Mouse (Mus musculus): ENCODE results near the gene Aqp11.
A peak's percentile ranks its signal among the peaks of the same experiment; 100 is the strongest.

Gene Aqp11

DNA sequence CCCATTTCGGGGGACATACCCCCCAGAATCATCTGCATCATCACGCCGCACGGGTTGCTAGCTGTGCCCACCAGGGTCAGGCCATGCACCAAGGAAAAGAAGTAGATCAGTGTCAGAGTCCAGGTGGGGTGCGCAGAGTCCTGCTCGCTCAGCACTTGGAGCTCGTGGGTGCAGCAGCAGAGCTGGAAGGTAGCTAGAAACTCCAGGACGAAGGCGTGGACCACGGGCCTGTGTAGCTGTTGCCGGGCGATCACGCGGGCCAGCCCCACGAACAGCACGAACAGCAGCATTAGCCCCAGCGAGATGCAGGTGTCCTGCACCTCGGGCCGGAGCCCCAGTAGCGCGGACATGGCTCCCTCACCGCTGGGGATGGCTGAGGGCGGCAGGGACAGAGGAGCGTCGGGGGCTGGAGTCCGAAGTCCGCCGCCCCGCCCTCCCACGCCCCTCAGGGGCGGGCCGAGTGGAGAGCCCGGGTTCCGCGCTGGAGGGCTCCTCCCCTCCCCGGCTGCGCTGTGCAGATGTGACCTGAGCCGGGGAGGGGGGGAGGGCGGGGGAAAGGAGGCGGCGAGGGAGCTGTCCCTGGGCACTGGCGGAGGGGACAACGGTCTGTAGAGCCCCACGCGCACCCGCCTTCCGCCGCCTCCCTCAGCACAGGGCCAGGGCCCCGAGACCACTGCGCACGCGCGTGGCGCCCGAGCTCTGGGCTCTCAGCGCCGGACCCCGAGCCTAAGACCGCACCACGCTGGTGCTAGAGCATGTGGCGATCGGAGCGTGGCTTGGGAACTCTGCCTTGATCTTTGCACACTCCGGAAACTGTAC, at the start of gene Aqp11:
TSS of gene Aqp11 (minus strand) at position 652 of the 819 bp plus-strand sequence.
- peak; percentile 43 for DNase-seq (ENCODE audit: low read depth, low spot score)

DNA sequence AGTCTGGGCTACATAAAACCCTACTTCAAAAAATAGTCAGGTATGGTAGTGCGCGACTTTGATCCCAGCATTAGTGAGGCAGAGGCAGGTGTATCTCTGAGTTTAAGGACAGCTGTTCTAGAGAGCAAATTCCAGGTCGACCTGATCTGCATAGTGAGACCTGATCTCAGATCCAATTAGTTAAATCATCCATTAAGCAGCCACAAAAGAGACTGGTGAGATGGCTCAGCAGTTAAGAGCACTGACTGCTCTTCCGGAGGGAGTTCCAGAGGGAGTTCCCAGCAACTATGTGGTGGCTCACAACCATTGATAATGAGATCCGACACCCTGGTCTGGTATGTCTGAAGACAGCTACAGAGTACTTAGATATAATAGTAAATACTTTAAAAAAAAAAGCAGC, 45.4 kb upstream of the Aqp11 start:
- no peak for DNase-seq (ENCODE audit: low read depth, low spot score)

DNA sequence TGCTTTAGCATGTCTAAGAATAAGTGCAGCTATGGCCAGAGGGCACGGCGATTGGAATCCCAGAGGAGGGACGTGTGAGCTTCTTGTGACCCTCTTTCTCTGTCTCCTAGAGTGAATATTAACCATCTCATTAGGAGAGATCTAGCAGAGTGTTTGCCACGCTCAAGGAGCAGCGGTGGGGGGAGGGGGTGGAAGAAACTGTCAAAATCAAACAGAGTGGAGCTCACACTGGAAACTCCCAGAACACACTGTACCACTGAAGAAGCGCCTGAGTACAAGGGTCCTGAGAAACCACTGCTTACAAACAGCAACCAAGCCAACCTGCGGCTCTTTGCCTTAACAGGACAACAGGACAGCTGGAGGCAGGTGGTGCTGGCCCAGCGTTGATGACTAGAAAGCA, 43.4 kb upstream of the Aqp11 start:
- DNase-seq (ENCODE audit: low read depth, low spot score): no peak

DNA sequence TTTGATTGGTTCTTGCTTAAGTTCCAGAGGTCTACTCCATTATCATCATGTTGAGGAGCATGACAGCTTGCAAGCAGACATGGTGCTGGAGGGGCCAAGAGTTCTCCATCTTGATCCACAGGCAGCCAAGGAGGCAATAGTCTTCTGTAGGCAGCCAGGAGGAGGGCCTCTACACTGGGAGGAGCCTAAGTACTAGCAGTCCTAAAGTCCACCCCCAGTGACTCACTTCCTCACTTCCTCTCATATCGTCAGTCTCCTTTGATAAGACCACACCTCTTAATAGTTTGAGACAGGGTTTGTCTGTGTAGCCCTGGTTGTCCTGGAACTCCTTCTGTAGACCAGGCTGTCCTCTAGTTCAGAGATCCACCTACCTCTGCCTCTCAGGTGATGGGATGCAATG, 42.7 kb upstream of the Aqp11 start:
- DNase-seq (ENCODE audit: low read depth, low spot score): no peak

DNA sequence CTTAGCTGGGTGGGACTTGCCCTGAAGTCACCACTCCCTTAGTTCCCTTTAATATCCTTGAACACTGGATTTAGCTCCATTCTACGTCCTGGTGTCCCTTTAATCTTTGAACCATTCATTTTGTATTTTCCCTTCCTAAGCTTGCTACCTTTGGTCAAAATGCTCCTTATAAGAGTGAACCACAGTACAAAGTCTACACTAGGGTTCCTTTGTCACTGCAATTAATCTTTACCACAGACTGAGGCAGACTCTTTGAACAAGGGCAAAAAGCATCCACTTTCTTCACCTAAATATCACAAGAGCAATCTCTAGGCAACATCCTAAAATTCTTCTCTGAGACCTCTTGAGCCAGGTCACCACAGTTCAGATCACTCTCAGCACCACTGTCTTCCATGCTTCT, 42.1 kb upstream of the Aqp11 start:
- DNase-seq (ENCODE audit: low read depth, low spot score): no peak

DNA sequence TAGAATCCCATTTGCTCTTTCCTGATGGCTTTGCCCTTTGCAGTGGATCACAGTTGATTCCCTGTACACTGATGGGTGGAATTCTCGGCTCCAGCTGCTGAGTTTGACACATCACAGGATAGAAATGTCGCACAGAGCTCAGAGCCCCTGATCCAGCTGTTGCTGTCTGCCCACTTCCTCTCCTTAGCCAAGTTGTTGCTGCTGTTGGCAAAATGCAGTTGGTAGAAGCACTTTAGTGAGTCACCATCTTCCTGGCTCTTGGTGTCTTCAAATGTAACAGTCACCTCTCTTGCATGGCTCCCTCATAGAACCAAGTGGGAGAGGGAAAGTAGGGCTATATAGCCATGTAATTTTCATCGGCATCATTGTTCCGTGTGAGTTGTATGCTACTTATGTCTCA, 39.1 kb upstream of the Aqp11 start:
- DNase-seq (ENCODE audit: low read depth, low spot score): no peak

DNA sequence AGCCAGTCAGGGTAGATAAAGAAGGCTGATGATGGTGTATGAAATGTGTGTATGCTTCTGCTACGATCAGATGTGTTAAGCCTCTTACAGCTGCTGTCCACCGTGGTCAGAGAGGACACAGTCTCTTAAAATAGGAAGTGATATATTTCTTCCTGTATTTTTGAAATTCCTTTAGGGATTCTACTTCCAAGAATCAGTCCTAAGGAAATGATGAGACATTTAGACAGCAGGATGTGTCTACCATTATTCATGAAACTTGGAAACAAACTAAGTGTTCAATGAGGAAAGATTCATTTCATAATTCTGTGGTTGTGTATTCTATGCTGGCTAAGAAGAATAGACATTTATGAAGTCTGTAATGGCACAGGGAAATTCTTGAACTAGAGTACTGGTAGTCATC, 37.8 kb upstream of the Aqp11 start:
- DNase-seq (ENCODE audit: low read depth, low spot score): no peak

DNA sequence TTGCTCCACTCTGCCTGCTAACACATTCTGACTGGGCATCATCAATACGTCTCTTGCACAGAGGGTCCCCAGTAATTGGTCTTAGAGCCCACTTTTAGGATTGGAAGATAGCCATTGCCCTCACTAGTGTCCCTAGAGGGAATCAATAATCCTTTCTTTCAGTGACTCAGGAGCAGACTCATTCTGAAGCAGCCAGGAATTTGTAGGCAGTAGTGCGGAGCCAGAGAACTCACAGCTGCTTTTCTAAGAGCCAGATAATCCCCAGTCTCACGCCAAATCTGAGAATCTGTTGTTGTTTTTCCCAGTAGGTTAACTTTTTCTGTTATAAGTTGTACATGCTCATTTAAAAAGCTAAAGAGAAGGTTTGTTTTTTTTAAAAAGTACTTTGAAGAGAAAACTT, 37.3 kb upstream of the Aqp11 start:
- no peak for DNase-seq (ENCODE audit: low read depth, low spot score)

DNA sequence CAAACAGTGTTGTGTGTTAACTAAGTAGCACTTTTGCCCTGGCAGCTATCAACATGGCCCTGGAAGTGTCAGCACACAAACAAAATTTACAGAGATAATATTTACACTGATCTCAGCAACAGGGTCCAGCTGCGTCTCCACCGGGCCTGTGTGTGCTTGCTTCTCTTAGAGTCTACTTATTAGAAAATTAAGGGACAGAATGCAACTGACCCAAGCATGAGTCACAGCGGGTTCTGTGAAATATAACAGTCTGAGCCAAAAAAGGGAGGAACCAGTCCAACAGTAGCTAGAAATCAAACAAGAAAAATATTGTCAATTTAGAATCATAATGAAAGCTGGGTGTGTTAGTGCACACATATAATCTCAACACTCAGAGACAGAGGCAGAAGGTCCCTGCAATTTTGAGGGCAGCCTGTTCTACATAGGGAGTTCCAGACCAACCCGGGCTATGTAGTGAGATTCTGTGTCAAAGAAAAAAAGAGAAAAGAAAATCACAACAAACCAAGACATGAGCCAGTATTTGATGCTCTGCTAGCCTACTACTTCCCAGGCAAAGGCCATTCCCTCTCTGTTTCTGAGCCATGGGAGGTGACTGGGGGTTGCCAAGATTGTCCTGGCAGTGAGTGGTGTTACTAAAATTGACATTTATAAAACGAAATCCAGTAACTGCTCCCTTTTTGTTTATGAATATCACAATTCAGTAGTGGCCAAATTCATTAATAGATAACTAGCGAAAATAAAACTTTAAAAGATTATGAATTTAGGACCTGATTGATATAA, 32.9 kb upstream of the Aqp11 start:
- DNase-seq (ENCODE audit: low read depth, low spot score): no peak

DNA sequence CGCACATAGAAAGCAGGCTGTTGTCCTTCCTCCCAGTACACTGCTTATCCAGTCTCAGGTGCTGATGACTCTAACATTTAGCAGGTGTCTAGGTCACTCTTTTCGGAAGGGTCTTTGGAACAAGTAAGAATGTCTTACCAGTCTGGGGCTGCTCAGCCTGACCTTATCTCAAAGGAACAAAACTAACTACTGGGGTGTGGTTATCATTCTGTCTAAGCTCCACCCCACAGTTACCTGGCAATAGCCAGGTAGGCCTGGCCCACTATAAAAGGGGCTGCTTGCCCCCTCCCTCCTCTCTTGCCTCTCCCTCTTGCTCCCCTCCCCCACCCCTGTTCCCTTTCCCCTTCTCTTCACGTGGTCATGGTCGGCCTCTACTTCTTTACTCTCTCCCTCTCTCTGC, 30.9 kb upstream of the Aqp11 start:
- no peak for DNase-seq (ENCODE audit: low read depth, low spot score)

DNA sequence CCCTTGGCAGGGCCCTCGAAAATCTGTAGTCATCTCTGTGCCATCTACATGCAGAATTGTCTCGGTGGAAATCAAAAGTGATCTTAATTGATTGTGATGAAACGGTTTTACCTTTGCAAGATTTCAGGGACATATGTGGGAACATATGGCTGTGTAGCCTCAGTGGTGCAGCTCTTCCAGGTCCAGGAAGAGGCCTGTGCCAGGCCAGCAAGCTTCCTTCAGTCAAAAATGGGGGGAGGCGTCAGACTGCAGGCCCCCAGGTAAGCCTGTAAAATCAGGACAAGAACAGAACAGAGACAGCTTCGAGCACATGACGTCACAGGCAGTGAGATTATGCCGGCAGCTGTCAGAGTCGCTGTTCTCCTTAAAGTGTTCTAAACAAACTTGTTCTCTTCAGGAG, 29.8 kb upstream of the Aqp11 start:
- DNase-seq (ENCODE audit: low read depth, low spot score): no peak

DNA sequence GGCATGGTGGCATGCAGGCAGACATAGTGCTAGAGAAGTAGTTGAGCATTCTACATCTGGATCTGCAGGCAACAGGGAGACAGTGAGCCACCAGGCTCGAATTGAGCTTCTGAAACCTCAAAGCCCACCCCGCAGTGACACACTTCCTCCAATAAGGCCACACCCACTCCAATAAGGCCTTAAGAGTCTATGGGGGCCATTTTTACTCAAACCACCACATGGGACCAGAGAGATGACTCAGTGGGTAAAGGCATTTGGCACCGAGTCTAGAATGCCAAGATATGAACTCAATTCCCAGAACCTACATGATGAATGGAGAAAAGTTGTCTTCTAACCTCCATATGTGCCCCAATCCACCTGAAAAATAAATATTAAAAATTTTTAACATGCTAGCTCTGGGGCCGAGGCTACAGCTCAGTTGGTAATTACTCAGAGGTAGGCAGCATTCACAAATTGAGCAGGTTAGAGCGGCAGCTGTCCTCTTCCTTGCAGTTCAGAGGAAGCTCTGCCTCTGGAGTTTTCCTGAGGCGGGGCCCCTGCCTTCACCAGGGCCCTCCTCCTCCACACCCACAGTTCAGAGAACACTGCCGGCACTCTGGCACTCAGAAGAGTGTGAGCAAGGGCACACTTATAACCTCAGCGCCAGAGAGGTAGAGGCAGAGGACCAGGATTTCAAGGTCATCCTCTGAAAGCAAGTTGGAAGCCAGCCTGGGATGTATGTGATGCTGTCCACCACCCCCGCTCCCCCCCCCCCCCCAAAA, 28.5 kb upstream of the Aqp11 start:
- no peak for DNase-seq (ENCODE audit: low read depth, low spot score)

DNA sequence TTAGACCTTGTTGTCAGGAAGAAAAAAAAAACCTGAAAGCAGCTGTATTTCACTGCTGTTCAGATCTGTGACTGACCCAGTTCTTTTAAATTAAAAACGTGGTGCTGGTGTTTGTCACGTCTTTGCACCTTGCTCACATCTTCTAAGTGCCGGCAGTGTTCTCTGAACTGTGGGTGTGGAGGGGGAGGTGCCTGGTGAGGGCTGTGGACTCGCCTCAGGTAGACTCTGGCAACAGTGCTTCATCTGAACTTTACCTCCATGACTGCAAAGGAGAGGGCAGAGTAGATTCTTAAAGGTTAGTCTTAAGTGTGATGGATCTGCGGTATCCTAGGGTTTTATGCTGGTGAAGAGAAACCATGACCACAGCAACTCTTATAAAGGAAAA, 27.9 kb upstream of the Aqp11 start:
- DNase-seq (ENCODE audit: low read depth, low spot score): no peak

DNA sequence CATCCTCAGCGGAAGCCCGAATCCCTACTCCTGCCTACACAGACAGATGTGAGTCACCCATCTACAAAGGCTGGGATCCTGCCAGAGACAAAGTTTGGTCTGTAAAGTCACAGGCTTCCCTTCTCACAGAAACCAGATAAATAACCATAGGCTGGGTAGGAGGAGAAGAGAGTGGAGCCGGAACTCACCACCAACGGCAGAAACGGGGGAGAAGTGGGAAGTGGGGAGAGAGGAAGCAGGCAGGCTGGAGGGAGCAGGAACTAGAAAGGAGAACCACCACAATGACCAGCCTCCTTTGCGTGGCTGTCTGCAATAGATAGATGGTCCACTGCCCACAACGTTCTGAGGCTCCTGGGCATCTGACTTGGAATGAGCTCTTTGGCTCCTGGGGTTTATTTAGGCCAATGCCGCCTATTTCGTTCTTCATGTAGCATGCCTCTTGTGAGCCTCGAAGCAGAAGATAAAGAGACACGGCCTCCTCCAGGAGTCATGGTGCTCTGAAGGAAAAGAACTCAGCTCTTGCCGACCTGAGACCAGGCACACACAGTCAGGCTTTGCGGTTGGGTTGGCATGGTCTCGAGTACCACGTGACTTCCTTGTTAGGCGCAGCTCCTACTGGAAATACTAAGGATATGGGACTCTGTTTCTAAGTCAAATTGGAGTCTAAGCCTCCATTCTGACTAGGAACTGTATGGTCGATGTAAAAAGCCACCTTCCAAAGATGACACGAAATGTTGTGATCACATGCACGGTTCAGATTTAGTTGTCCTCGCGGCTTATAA, 27.3 kb upstream of the Aqp11 start:
- DNase-seq (ENCODE audit: low read depth, low spot score): no peak

DNA sequence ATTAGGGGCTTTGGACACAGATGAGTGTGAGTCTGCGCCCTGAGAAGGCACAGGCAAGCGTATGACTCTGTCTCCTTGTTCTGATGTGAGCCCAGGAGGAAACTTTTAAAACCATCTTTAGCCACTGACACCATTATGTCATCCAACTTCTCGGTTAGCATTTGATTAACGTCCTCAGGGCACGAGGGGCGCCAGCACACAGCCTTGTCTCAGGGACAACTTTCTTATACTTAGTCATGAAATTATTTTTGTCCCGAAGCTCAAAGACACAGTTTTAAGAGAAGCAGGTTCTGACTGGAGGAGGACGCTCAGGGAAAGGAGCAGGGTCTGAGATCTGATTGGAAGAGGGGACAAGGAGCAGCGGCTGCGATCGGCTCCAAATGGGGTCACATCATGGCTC, 26.5 kb upstream of the Aqp11 start:
- no peak for DNase-seq (ENCODE audit: low read depth, low spot score)

DNA sequence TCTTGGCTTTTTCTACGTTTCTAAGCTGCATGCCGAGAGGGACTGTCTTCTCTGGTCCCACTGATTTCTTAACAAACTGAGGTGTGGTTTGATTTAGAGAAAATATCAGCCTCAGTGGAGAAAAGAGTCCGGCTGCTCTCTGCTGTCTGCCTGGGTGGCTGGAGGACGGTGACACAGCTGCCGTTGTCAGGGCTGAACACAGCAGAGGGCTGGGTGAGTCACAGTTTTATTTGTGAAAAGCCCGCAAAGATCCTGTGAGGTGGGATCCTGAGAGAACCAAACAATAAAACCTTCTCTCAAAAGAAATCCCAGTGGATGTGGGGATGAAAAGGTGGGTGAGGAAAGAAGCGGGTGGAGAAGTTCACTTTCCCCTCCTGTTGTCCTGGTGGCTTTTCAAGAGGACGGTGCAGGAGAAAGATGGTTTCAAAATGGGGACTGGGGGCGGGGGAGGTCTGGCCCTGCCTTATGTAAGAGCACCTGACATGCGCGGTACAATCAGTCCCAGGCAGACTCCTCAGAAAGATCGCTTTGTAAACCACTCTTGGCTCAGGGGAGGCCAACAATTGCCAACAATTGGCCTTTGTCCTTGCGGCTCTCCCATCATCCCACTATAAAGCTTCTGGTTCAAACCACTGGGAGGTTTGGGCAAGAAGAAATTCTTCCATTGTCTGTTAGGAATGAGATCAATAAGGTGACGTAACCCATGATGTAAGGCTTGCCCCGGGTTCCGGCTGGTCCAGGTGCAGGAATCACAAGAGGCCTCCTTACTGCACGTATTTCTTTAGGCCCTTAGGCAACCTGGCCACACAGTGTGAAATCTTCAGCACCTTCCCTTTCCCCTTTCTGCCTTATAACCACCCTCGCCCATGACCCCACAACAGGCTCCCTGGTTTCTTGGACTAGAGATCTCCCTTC, 19.1 kb upstream of the Aqp11 start:
- DNase-seq (ENCODE audit: low read depth, low spot score): no peak

DNA sequence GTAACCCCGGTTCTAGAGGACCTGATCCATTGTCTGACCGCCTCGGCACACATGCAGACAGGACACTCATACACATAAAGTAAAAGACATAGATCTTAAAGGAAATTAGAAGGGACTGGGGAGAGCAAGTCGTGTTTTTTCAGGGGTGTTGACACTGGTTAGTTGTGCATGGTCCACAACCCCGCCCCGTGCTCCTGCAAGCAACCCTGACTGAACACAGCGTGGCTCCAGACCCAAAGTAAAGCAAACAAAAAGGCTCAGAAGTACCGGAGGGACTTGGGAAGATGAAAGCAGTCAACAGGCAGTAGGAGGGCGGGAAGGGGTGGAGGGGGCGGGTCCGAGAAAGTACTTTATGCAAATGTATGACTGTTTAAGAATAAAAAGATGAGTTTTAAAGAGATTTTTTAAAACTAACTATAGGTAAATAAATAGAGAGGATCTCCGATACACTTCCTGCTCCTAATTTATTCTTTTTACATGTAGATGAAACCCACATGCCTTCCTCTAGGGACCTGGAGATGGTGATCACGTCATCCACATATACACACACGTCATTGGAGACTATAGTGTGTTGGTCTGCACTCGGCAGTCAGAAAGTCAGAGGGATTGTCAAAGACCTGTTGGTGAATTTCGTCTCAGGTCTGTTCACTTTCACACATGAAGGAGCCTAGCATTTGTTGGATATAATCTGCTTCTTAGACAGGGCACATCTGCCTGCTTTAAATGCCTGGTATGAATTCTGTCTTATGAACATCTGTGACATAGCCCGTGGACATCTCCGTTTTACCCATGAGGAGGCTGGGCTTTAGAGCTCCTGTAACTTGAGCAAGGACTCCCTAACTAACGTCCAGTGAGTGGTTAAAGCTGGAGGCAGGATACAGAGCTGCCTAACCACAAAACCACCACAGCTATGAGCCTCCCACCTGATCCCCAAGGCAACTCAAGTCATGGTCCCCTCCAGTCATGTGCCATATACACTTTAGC, 11.4 kb upstream of the Aqp11 start:
- no peak for DNase-seq (ENCODE audit: low read depth, low spot score)

DNA sequence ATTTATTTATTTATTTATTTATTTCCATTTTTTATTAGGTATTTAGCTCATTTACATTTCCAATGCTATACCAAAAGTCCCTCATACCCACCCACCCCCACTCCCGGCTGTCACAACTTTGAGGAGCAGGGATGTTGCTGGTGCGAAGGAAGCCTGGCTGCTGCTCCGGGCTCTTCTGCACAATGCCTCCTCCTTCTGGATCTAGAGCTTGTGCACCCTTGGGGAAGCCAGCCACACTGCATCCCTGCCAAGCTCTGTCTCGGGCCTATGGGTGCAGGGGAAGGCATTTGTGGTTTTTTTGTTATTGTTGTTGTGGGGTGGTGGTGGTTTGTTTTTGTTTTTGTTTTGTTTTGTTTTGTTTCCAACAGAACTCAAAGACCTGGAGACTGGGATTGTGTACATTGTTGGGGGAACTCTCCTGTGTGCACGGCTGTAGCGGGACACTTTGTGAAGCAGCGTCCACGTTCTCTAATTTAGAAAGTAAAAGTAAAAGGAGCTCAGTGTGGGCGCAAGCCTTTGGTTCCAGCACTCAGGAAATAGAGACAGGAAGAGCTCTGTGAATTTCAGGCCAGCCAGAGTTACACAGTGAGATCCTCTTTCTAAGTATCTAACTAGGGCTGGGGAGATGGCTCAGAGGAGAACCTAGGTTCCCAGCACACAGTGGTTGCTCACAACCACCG, 10.6 kb upstream of the Aqp11 start:
- no peak for DNase-seq (ENCODE audit: low read depth, low spot score)

Measured in retina, adult 2 months (tissue).